In the genomic region with DNA sequence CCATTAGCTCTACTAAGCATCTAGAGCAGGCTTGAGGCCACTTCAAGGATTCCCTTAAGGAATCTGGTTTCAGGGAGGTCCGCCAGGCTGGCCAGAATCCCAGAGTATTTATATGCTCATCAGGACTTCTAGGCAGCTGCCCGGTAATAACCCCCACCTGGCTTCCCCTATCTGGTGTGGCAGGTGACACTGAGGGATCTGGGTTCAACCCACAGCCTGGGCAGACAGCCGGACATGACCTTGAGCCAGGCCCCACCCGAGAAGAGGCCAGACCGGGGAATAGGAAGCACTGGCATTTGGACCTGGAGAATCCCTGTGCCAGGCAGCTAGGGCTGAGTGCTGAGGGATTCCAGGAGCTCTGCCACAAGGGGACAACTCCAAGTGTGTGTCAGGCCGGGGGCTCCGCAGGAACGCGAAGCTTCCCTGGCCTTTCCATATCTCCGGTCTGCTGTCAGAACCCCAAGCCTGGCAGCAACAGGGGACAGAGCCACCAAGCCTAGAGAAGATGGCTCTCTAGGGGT, we compare ENCODE assay signal across 8 mouse cellular contexts. TPM values are rescaled to one million over a fixed set of nuclear protein-coding genes. Genes with fewer than 3 reads are reported as not detected.
A peak's percentile ranks its signal among the peaks of the same experiment; 100 is the strongest.
DNase-seq lines count a peak whose midpoint lies in the region; ATAC-seq and TF ChIP-seq lines count a peak whose summit lies in the region.

No protein-coding gene starts in this region.

- ATAC-seq in embryonic facial prominence, embryonic 11.5 days (replicated peaks; ENCODE audit: insufficient number of reproducible peaks, low FRiP score, low TSS enrichment, low read depth), result peak; percentile 30; the same call in 1 of the 2 replicates

- DNase-seq in adrenal gland, postnatal 10 days, result peak; percentile 76
- DNase-seq in embryonic facial prominence, embryonic 11.5 days (ENCODE audit: low spot score), result no peak
- peak; percentile 79 to 89 for DNase-seq in heart, adult 18-20 months
- DNase-seq in kidney, adult 11 months, result peak; percentile 76
- DNase-seq in lung, adult 2 months, result peak; percentile 45
- peak; percentile 18 for DNase-seq in ovary, postnatal 10 days (ENCODE audit: low spot score)
- no peak for DNase-seq in left cerebral cortex, adult 18-20 months (ENCODE audit: low spot score in 2 of 2)

- H3K36me3 ChIP-seq in ES-Bruce4 (ENCODE audit: control insufficient read depth, insufficient read depth, low read length, poor library complexity, severe bottlenecking), result no peaks in the 10 kb centered on the region
- no peaks in the 10 kb centered on the region for H3K36me3 ChIP-seq in embryonic facial prominence, embryonic 11.5 days (replicated peaks; ENCODE audit: control insufficient read depth, insufficient read depth, low read depth, low read length)

- no peak for TF ChIP-seq POLR2A in ES-Bruce4 (IDR thresholded peaks at IDR 0.05; ENCODE audit: insufficient read depth, low read length)
- TF ChIP-seq POLR2A in lung, adult 2 months (IDR thresholded peaks at IDR 0.05; ENCODE audit: borderline replicate concordance, extremely low read depth, low read depth, low read length), result 0 out of 2 replicates have a peak, but pooled peaks have one; percentile 12

- H3K4me1 ChIP-seq in ES-Bruce4 (ENCODE audit: control insufficient read depth, insufficient read depth, low read length), result peaks cover 2% of the 10 kb centered on the region
- no peaks in the 10 kb centered on the region for H3K4me1 ChIP-seq in embryonic facial prominence, embryonic 11.5 days (ENCODE audit: control insufficient read depth, insufficient read depth, low read length)
- H3K4me1 ChIP-seq in lung, adult 2 months (ENCODE audit: control insufficient read depth, insufficient read depth, low read length), result peaks cover 5% of the 10 kb centered on the region; the same call in 1 of the 2 replicates

- H3K4me3 ChIP-seq in ES-Bruce4 (ENCODE audit: low read depth, low read length), result peak overlapping the region; percentile 88
- H3K4me3 ChIP-seq in embryonic facial prominence, embryonic 11.5 days (ENCODE audit: low read depth, low read length), result peak overlapping the region; percentile 94
- peak overlapping the region; percentile 77 for H3K4me3 ChIP-seq in lung, adult 2 months (replicated peaks; ENCODE audit: extremely low read depth, low read depth, low read length)

- H3K4me2 ChIP-seq in embryonic facial prominence, embryonic 11.5 days (ENCODE audit: low read depth, low read length), result peak overlapping the region; percentile 91

- 1% methylated on average over 10 of the region's 10 CpGs for WGBS in embryonic facial prominence, embryonic 11.5 days
- under 1% methylated on average over 10 of the region's 10 CpGs for WGBS in lung, adult 2 months

- no peak overlapping the region for H3K27ac ChIP-seq in ES-Bruce4 (ENCODE audit: insufficient read depth, low read length)
- no peak overlapping the region; the same call in 1 of the 2 replicates for H3K27ac ChIP-seq in embryonic facial prominence, embryonic 11.5 days (replicated peaks; ENCODE audit: low read depth, low read length)

- no peak for TF ChIP-seq CTCF in ES-Bruce4 (IDR thresholded peaks at IDR 0.05; ENCODE audit: low read depth, low read length)
- TF ChIP-seq CTCF in lung, adult 2 months (IDR thresholded peaks at IDR 0.05; ENCODE audit: insufficient read depth, low read length), result no peak

- peak overlapping the region; percentile 52 for H3K9ac ChIP-seq in ES-Bruce4 (ENCODE audit: low read depth, poor library complexity, severe bottlenecking)
- H3K9ac ChIP-seq in embryonic facial prominence, embryonic 11.5 days (replicated peaks; ENCODE audit: low read length), result peak overlapping the region; percentile 83

- no peak for TF ChIP-seq EP300 in ES-Bruce4 (IDR thresholded peaks at IDR 0.05; ENCODE audit: insufficient read depth, low read depth, low read length)

- H3K27me3 ChIP-seq in ES-Bruce4 (ENCODE audit: control insufficient read depth, insufficient read depth, low read length, poor library complexity, severe bottlenecking), result no peaks in the 10 kb centered on the region
- no peaks in the 10 kb centered on the region for H3K27me3 ChIP-seq in embryonic facial prominence, embryonic 11.5 days (ENCODE audit: control insufficient read depth, insufficient read depth, low read length)

- no peaks in the 10 kb centered on the region for H3K9me3 ChIP-seq in ES-Bruce4 (replicated peaks; ENCODE audit: control insufficient read depth, insufficient read depth, low read length, poor library complexity, severe bottlenecking)
- no peaks in the 10 kb centered on the region for H3K9me3 ChIP-seq in embryonic facial prominence, embryonic 11.5 days (replicated peaks; ENCODE audit: control insufficient read depth, low read length)

RNA-seq across cellular contexts. Expression of gene Vps13d, which starts 0.8 kb away (rescaled TPM):
- 15.6 and 16.1 TPM in 2 replicates for polyA plus RNA-seq in ES-Bruce4 (2011; ENCODE audit: insufficient read depth, insufficient read length, low read depth, missing spikeins)
- 10 to 100 TPM; 49.4 to 66.0 TPM for total RNA-seq in adrenal gland, postnatal 10 days (2021)
- polyA plus RNA-seq in embryonic facial prominence, embryonic 11.5 days (2014; fragmentation: Nextera tagmentation; extraction: Ambion mirVana), result 7.7 and 10.1 TPM in 2 replicates
- total RNA-seq in heart, adult 18-20 months (2021), result 10 to 100 TPM; 75.5 to 76.4 TPM
- 10.6 and 15.7 TPM in 2 replicates for polyA plus RNA-seq in lung, adult 2 months (2012; rRNA removed)
- 10 to 100 TPM; 52.0 to 59.4 TPM for total RNA-seq in left cerebral cortex, adult 18-20 months (2021)

RNA-seq across cellular contexts. Expression of gene Tnfrsf1b, which starts 52.6 kb away (rescaled TPM):
- 3.9 and 4.7 TPM in 2 replicates for polyA plus RNA-seq in ES-Bruce4 (2011; ENCODE audit: insufficient read depth, insufficient read length, low read depth, missing spikeins)
- total RNA-seq in adrenal gland, postnatal 10 days (2021), result 10 to 100 TPM in 1 of 2 experiments, 1 to 10 TPM in 1; 8.3 to 10.3 TPM
- 1.1 and 2.7 TPM in 2 replicates for polyA plus RNA-seq in embryonic facial prominence, embryonic 11.5 days (2014; fragmentation: Nextera tagmentation; extraction: Ambion mirVana)
- total RNA-seq in heart, adult 18-20 months (2021), result 1 to 10 TPM; 6.5 to 6.6 TPM
- 32.2 and 39.5 TPM in 2 replicates for polyA plus RNA-seq in lung, adult 2 months (2012; rRNA removed)
- 1 to 10 TPM; 2.8 to 3.0 TPM for total RNA-seq in left cerebral cortex, adult 18-20 months (2021)

Comparison
In these comparisons a context has a peak if more than half of its experiments do, and no peak if none do; other contexts are left out.
1. DNase-seq: peak in adrenal gland, postnatal 10 days (single experiment), heart, adult 18-20 months (2 of 2), kidney, adult 11 months (single experiment), lung, adult 2 months (single experiment) and ovary, postnatal 10 days (single experiment); none in embryonic facial prominence, embryonic 11.5 days (single experiment) and left cerebral cortex, adult 18-20 months (0 of 2).
2. Peak in every context shown above with its lines, with median percentiles within 50 percentile points of each other: H3K4me3 ChIP-seq.